Mouse (Mus musculus): ENCODE results near the gene Car15.

Gene Car15

DNA sequence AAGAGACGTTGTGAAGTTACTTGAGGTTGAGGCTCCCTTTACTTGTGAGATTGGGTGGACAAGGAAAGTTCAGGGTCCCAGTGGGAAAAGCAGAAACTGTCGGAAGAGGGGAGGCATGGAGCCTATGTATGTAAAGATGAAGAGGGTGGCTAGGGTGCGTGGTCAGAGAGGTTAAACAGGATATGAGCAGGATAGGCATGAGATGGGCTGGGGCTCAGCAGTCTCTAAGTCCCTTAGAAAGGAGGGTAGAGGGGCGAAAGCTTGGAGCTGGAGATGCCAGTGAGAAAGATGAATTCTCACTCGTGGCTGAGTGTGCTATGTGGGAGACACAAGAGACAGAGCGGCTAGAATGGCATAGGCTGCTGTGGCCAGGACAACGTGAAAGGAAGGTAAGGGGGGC is 5.3 kb downstream of the Car15 start, which contains the start of gene B830017H08Rik:
B830017H08Rik (plus strand) TSS at position 301 of the 400 bp plus-strand sequence.
- DNase-seq: no peak

DNA sequence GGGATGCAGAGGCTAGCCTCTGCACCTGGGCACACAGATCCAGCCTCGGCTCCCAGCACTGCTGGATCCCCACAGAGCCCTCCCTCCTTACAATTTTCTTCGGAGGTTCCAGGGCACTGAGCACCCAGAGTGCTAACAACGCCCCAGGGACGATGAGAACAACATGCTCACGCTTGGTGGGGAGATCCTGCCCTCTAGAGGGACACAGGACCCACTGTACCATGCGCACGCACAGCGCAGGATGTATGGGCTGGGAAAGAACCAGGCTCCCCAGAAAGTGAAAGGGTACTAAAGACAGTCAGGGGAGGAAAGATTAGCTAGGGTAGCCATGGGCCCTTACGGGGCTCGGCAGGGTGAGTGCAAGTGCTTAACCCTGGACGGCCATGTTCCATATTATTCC is 6.4 kb downstream of the Car15 start:
- DNase-seq: no peak

- peak; percentile 62 for DNase-seq
Measured at GRCm38 (mm10) chr16:17830385-17831178, 7.6 kb downstream of the Car15 start.

DNA sequence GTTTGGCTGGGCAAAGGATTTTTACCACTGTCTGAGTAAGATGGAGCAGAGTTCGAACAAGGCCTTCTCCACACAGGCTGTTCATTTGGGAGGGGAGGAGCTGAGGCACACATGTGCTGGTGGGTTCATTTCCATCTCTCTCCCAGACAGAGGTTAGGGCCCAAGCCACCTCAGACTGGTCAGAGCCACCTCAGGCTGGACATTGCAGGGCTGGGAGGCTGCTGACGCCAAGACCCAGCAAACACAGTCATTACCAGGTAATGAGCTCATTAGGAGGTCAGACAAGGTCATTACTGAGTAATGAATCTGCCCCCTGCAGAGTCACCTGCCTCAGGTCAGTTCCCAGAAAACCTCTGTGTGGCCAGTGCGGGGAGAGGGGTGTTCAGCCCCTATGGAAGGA is 9.3 kb downstream of the Car15 start:
- DNase-seq: peak; percentile 12

- no peak for DNase-seq
Measured at GRCm38 (mm10) chr16:17828229-17828628, 9.9 kb downstream of the Car15 start.

DNA sequence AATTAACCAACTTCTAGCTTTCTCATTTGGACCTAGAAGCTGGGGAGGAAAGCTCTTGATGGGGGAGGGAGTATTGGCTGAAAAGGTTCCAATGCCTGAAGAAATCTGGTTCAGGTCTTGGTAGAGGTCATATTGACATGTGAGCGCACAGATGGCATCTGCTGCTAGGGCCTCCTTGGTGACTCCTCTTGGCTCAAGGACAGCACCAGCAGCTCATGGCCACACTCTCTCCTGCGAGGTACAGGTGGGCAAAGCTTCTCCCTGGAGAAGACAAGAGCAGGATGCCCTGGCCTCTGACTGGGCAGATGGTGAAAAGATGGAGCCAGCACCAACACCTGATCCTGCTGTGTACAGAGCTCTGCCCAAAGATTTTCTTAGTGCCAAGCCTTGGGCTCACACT is 11.7 kb downstream of the Car15 start:
- peak; percentile 88 for DNase-seq

- no peak for DNase-seq
Measured at GRCm38 (mm10) chr16:17816528-17816927, 21.6 kb downstream of the Car15 start.

DNA sequence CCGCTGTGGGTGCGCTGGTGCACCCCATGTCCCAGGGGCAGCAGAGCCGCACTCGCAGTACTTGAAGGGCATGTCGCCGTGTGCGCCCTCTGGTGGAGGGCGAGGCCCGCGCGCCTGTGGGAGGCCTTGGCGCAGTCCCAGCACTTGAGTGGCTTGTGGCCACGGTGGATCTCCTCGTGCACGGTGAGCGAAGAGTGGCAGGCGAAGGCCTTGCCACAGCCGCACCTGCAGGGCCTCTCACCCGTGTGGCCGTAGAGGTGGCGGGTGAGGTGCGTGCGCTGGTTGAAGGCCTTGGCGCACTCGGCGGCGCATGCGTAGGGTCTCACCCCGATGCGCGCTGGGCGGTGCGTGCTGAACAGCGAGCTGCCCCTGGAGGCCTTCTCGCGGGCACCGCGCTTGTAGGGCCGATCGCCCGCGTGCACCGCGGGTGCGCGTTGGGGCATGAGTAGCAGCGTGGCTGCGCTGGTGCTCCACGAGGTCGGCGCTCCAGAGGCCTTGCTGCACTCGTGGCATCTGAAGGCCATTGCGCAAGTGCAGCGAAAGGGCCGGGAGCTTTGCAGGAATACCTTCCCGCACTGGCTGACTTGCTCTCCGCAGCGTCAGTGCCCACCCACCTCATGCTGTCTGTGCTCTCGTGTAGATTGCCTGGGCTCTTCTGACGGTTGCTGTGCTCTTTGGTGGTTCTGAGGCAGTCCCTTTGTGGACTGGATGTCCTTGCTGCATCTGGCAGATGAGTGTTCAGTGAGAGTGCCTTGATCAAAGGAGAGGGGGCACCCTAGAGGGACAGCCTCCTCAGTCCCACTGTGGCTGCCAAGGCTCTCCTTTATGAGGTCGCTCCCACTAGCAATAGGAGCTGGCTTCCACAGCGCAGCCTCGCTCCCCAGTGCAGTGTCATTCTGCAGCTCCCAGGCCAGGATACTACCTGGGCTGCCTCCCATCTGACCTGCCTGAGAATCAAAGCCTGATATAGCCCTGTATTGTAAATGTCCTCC is 22.5 kb downstream of the Car15 start:
- DNase-seq: peak; percentile 67

- DNase-seq: no peak
Measured at GRCm38 (mm10) chr16:17813173-17813572, 25.0 kb downstream of the Car15 start.

GRCm38 (mm10) chr16:17812120-17812519 is 26.0 kb downstream of the Car15 start:
- DNase-seq: no peak

DNA sequence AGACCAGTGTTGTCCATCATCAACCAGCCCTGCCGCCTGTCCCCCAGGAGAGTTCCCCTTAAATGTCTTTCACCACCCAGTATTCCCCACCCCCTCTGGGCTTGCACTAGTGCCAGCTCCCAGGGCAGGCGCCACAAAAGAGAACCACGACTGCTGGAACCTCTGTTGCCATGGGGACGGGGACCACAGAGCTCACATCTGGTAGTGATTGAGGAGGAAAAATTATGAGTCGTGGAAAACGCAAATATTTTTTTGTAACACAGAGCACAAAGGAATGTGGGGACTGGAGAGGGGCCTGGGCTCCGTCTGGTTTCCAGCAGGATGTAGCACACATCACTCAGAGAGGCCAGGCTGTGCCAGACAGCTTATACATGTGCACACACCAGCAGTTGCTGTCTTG is 28.5 kb downstream of the Car15 start:
- no peak for DNase-seq

DNA sequence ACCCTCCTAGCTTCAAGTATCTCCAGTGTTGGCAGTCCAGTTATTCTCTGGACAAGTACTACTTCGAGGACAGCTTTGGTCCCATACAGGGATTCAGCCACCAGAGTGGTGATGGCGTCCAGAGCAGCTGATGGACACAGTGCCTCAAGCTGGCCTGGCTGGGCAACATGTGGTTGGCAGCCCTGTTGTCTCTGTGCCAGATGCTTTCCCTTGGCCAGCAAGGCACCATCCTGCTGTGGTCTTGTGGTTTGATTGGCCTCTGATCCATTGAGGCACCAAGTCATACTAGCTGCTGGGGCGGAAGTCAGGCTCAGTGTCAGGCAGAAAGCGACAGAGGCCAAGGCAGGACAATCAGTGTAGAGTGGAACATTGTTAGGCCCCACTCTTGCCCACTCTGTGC is 29.0 kb downstream of the Car15 start:
- no peak for DNase-seq

- DNase-seq: peak; percentile 87
Measured at GRCm38 (mm10) chr16:17807192-17808009, 30.8 kb downstream of the Car15 start.

DNA sequence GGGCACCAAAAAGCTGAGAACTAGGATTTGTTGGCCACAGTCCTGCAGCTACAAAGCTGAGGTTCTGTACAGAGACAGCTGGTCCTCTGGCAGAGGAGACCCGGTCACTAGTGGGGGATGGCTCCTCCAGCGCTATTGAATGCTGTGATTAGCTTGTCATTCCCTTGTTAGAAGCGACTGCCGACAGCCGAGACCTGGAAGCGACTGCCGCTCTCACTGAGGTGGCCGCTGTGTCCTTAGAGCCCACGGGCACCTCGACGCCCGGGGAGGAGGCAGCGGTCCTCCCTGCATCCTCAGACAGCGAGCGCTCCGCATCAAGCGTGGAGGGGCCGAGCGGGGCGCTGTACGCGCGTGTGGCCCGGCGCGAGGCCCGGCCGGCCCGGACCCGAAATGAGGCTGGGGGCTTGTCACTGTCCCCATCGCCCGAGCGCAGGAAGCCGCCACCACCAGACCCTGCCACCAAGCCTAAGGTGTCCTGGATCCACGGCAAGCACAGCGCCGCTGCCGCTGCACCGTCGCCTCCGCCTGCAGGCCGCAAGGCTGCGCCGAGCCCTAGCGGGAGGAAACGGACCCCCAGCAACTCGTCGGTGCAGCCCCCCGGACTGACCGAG is 31.5 kb downstream of the Car15 start:
- DNase-seq: no peak

DNA sequence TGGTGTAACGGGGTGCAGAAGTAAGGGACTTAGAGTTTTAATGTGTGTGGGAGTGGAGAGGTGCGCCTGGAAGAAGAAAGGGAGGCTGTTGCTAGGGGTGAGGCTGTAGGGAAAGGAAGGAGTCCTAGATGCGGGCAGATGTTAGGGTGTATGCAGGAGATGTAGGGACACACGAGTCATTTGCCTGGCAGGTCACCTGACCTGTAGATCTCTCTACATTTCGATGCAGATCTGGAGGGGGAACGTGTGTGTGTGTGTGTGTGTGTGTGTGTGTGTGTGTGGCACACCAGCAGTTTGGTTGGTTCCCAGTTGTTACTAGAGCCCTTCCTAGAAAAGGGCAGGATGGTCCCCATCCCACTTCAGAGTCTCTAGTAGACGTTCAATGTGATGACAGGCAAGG is 33.2 kb downstream of the Car15 start:
- DNase-seq: no peak

GRCm38 (mm10) chr16:17804449-17804912 is 33.7 kb downstream of the Car15 start:
- DNase-seq: peak; percentile 40

GRCm38 (mm10) chr16:17803675-17804448 is 34.3 kb downstream of the Car15 start:
- DNase-seq: no peak

- no peak for DNase-seq
Measured at GRCm38 (mm10) chr16:17802839-17803674, 35.1 kb downstream of the Car15 start.

- no peak for DNase-seq
Measured at GRCm38 (mm10) chr16:17802456-17802838, 35.7 kb downstream of the Car15 start.

DNA sequence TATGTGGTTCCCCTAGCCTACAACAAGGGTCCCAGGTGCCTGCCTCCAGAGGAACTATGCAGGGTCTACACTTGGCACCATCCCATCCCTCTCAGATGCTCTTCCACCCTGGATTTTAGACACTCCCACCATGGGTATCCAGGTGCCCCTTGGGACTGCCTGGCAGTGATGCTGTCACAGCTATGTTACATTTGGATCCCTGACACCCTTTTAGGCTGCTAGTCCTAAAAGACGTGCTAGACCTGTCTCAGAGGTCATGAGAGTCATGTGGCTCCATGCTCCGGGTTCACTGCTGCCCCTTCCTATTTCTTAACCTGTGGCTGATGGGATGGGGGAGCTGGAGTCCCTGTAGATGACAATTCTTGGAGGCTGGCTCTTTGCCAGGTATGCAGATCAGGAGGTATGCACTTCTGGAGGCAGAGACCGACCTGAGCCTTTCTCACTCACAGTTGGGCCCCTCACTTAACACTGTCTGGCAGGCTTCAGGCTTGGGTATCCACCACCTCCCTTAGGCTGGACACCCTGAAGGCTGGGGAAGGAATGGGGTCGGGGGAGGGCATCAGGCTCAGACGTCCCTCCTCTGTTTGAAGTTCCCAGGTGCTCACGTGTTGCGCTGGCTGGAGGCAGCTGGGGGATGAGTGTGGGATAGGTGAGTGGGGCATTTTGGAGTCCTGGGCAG is 36.2 kb downstream of the Car15 start:
- DNase-seq: no peak
